ENCODE assay signal across 15 mouse cellular contexts in the genomic region with DNA sequence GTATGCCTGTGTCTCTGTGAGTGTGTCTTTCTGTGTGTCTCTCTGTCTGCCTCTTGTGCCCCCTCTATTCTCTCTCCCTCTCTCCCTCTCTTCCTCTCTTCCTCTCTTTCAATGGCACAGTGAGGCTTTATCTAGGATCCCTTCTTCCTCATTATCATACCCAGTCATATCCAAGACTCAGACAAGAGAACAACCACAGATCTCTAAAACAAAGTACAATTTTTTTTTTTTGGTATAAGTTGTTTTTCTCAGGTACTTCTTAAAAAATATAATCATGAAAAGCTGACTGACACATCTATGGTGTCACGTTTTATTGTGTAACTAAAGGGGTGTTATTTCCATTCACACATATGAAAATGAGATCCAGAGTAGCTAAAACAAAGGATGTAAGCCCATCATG.
"Had no signal": no experiment of that assay in that cellular context is flagged by ENCODE, and none has a peak within 500 bp of the region (broad histone marks: within the 10 kb centered on the region; RNA-seq: fewer than 3 reads in every experiment).

No protein-coding gene starts in this region.

- H3K4me3 ChIP-seq: kidney, embryonic 15.5 days; left cerebral cortex, adult 2 months; limb, embryonic 10.5 days; midbrain, embryonic 13.5 days; myocyte; neural tube, embryonic 15.5 days had no signal

- H3K4me2 ChIP-seq: kidney, embryonic 15.5 days; midbrain, embryonic 13.5 days; neural tube, embryonic 15.5 days had no signal

- H3K27ac ChIP-seq: kidney, embryonic 15.5 days; left cerebral cortex, adult 2 months; limb, embryonic 10.5 days; midbrain, embryonic 13.5 days; neural tube, embryonic 15.5 days had no signal

- ATAC-seq: intestine, embryonic 16.5 days; lung, postnatal 0 days; midbrain, embryonic 13.5 days had no signal

- DNase-seq: kidney, adult 2 months; kidney, postnatal 14 days; lung, adult 2 months; lung, postnatal 36 days; right cerebral cortex, postnatal 4 days; spleen, adult 18-20 months; thymus, postnatal 36 days had no signal

- H3K27me3 ChIP-seq: kidney, embryonic 15.5 days; midbrain, embryonic 13.5 days; neural tube, embryonic 15.5 days had no signal

- H3K9me3 ChIP-seq: kidney, embryonic 15.5 days; limb, embryonic 10.5 days; midbrain, embryonic 13.5 days; neural tube, embryonic 15.5 days had no signal

- H3K4me1 ChIP-seq: kidney, embryonic 15.5 days; limb, embryonic 10.5 days; neural tube, embryonic 15.5 days had no signal

- H3K9ac ChIP-seq: kidney, embryonic 15.5 days; midbrain, embryonic 13.5 days; neural tube, embryonic 15.5 days had no signal

- H3K36me3 ChIP-seq: kidney, embryonic 15.5 days; limb, embryonic 10.5 days; midbrain, embryonic 13.5 days; neural tube, embryonic 15.5 days had no signal
